Mouse (Mus musculus) spleen, adult 2 months (tissue): ENCODE measurements around the gene Slc6a17. TPM values are rescaled to one million over a fixed set of nuclear protein-coding genes. Genes with fewer than 3 reads are reported as not detected.

Experiments
- DNase-seq, 2 experiments: peaks; one replicate each; pipeline versions ENCODE4 v3.0.0 to v3.0.0-alpha.2; 2012 to 2021; ENCODE audit warnings: low spot score in 2 of 2, low read depth in 1 of 2
- H3K27ac ChIP-seq: fragments of 200-500 bp; 2 replicates; pipeline ENCODE4 v1.5.1; 2012; ENCODE audit warnings: low read length, inconsistent platforms; ENCODE audit not compliant: insufficient read depth
- H3K27me3 ChIP-seq: fragments of 200-500 bp; 2 replicates; pipeline ENCODE4 v1.6.1; 2012; ENCODE audit warnings: mild to moderate bottlenecking, moderate library complexity, low read length, inconsistent platforms; ENCODE audit not compliant: control insufficient read depth, insufficient read depth
- H3K36me3 ChIP-seq: fragments of 200-500 bp; 2 replicates; pipeline ENCODE4 v1.6.1; 2012; ENCODE audit warnings: mild to moderate bottlenecking, low read length, inconsistent platforms; ENCODE audit not compliant: control insufficient read depth, insufficient read depth
- H3K4me1 ChIP-seq: fragments of 200-500 bp; 2 replicates; pipeline ENCODE4 v1.6.1; 2011; ENCODE audit warnings: inconsistent platforms; ENCODE audit not compliant: control insufficient read depth, insufficient read depth, insufficient read length
- H3K4me3 ChIP-seq: fragments of 200-500 bp; 2 replicates; pipeline ENCODE4 v1.5.1; 2011; ENCODE audit warnings: mild to moderate bottlenecking, inconsistent platforms; ENCODE audit not compliant: insufficient read depth, insufficient read length; ENCODE audit errors: extremely low read depth
- CTCF ChIP-seq: fragments of 200-500 bp; IDR thresholded peaks from 2 replicates; pipeline ENCODE4 v1.5.1; 2011; ENCODE audit warnings: mild to moderate bottlenecking, inconsistent platforms; ENCODE audit not compliant: insufficient read depth, insufficient read length, insufficient replicate concordance; ENCODE audit errors: extremely low read depth
- POLR2A ChIP-seq: fragments of 200-500 bp; IDR thresholded peaks from 2 replicates; pipeline ENCODE4 v1.6.1; 2011; ENCODE audit warnings: low read depth, low read length, inconsistent platforms
- WGBS: fragments of 180-500 bp; shearing (Covaris S2); methylation state at CpG from one replicate; pipeline ENCODE4 v1.1.7; 2018; 5-methylcytosine and 5-hydroxymethylcytosine counted together
- polyA plus RNA-seq: library from polyadenylated mRNA; depleted of rRNA; stranded (reverse); fragments of >200 nt; gene quantifications from 2 replicates; pipeline ENCODE4 v1.2.3, GENCODE M21; 2012; rRNA removed

The Slc6a17 gene
- polyA plus RNA-seq, 1 experiment, result 0.29 TPM

- TF ChIP-seq CTCF, result no peak
- no peak for TF ChIP-seq POLR2A
- 87% methylated on average over 11 of the region's 11 CpGs for WGBS
- Histone ChIP-seq H3K27ac (no peak overlapping the region), H3K27me3 (no peaks in the 10 kb centered on the region), H3K4me3 (no peak overlapping the region), H3K4me1 (no peaks in the 10 kb centered on the region), H3K36me3 (no peaks in the 10 kb centered on the region)
- DNase-seq, result no peak
These were observed 78.5 kb downstream of the Slc6a17 start for GRCm38 (mm10) chr3:107439280-107439679.

GRCm38 (mm10) chr3:107437666-107438065, 80.2 kb downstream of the Slc6a17 start:
- TF ChIP-seq POLR2A (no peak), CTCF (no peak)
- H3K4me3 ChIP-seq, result no peak overlapping the region

GRCm38 (mm10) chr3:107436434-107436833, 81.4 kb downstream of the Slc6a17 start:
- Histone ChIP-seq H3K27me3 (no peaks in the 10 kb centered on the region), H3K36me3 (no peaks in the 10 kb centered on the region), H3K27ac (no peak overlapping the region), H3K4me3 (no peak overlapping the region), H3K4me1 (no peaks in the 10 kb centered on the region)
- no peak for DNase-seq
- TF ChIP-seq CTCF (no peak), POLR2A (no peak)
- WGBS, result 70% methylated on average over 6 of the region's 6 CpGs

More at GRCm38 (mm10) chr3:107437666-107438065, 80.2 kb downstream of the Slc6a17 start:
- Histone ChIP-seq H3K27ac (no peak overlapping the region), H3K36me3 (no peaks in the 10 kb centered on the region), H3K4me1 (no peaks in the 10 kb centered on the region), H3K27me3 (no peaks in the 10 kb centered on the region)
- WGBS, result 83% methylated on average over 2 of the region's 2 CpGs
- DNase-seq, result no peak

GRCm38 (mm10) chr3:107433614-107434013, 84.2 kb downstream of the Slc6a17 start:
- WGBS, result 74% methylated on average over 9 of the region's 9 CpGs
- Histone ChIP-seq H3K4me3 (no peak overlapping the region), H3K4me1 (no peaks in the 10 kb centered on the region), H3K27ac (no peak overlapping the region), H3K36me3 (no peaks in the 10 kb centered on the region), H3K27me3 (no peaks in the 10 kb centered on the region)
- DNase-seq, result no peak
- no peak for TF ChIP-seq CTCF
- no peak for TF ChIP-seq POLR2A

GRCm38 (mm10) chr3:107431268-107431667, 86.5 kb downstream of the Slc6a17 start:
- H3K4me3 ChIP-seq, result no peak overlapping the region
- TF ChIP-seq CTCF, result no peak
- no peak for TF ChIP-seq POLR2A
- H3K4me1 ChIP-seq, result no peaks in the 10 kb centered on the region
- WGBS, result 29% methylated on average over 1 of the region's 1 CpGs
- no peak for DNase-seq
- no peaks in the 10 kb centered on the region for H3K27me3 ChIP-seq
- H3K27ac ChIP-seq, result no peak overlapping the region
- no peaks in the 10 kb centered on the region for H3K36me3 ChIP-seq

- no peak for DNase-seq
- no peak for TF ChIP-seq POLR2A
- no peak for TF ChIP-seq CTCF
- H3K36me3 ChIP-seq, result no peaks in the 10 kb centered on the region
- no peaks in the 10 kb centered on the region for H3K27me3 ChIP-seq
- WGBS, result 75% methylated on average over 11 of the region's 11 CpGs
- no peak overlapping the region for H3K27ac ChIP-seq
- no peaks in the 10 kb centered on the region for H3K4me1 ChIP-seq
- no peak overlapping the region for H3K4me3 ChIP-seq
These were observed 93.4 kb downstream of the Slc6a17 start for GRCm38 (mm10) chr3:107424258-107425041.

- no peak overlapping the region for H3K27ac ChIP-seq
- H3K4me3 ChIP-seq, result no peak overlapping the region
- no peak for TF ChIP-seq CTCF
- no peak for TF ChIP-seq POLR2A
- DNase-seq, result no peak
- no peaks in the 10 kb centered on the region for H3K36me3 ChIP-seq
- no peaks in the 10 kb centered on the region for H3K4me1 ChIP-seq
- no peaks in the 10 kb centered on the region for H3K27me3 ChIP-seq
- WGBS, result 81% methylated on average over 2 of the region's 2 CpGs
These were observed 97.7 kb downstream of the Slc6a17 start for GRCm38 (mm10) chr3:107420156-107420555.

Other genes starting within 250 kb of the Slc6a17 start
- gene Lamtor5, start 239.2 kb downstream of the Slc6a17 start, polyA plus RNA-seq, result 54.0 and 59.0 TPM in 2 replicates
- 0.04 and 0.05 TPM in 2 replicates for gene Slc16a4, start 226.8 kb downstream of the Slc6a17 start, polyA plus RNA-seq
- 8.1 and 9.0 TPM in 2 replicates for gene Rbm15, start 184.3 kb downstream of the Slc6a17 start, polyA plus RNA-seq
- gene Kcnc4, start 58.5 kb downstream of the Slc6a17 start, polyA plus RNA-seq, result 0.14 and 0.21 TPM in 2 replicates
- gene Ubl4b, start 37.1 kb upstream of the Slc6a17 start, polyA plus RNA-seq, result not detected in 2 replicates
- gene Alx3, start 77.0 kb upstream of the Slc6a17 start, polyA plus RNA-seq, result not detected in 2 replicates
- not detected in 2 replicates for gene Gm10961, start 113.3 kb upstream of the Slc6a17 start, polyA plus RNA-seq
- gene Strip1, start 113.7 kb upstream of the Slc6a17 start, polyA plus RNA-seq, result 36.0 and 45.6 TPM in 2 replicates
- 22.7 and 23.9 TPM in 2 replicates for gene Ahcyl1, start 178.5 kb upstream of the Slc6a17 start, polyA plus RNA-seq
- gene Csf1, start 242.5 kb upstream of the Slc6a17 start, polyA plus RNA-seq, result 46.3 and 50.4 TPM in 2 replicates